Mouse (Mus musculus): ENCODE results near the gene Zfp446.
A peak's percentile ranks its signal among the peaks of the same experiment; 100 is the strongest.

Gene Zfp446

DNA sequence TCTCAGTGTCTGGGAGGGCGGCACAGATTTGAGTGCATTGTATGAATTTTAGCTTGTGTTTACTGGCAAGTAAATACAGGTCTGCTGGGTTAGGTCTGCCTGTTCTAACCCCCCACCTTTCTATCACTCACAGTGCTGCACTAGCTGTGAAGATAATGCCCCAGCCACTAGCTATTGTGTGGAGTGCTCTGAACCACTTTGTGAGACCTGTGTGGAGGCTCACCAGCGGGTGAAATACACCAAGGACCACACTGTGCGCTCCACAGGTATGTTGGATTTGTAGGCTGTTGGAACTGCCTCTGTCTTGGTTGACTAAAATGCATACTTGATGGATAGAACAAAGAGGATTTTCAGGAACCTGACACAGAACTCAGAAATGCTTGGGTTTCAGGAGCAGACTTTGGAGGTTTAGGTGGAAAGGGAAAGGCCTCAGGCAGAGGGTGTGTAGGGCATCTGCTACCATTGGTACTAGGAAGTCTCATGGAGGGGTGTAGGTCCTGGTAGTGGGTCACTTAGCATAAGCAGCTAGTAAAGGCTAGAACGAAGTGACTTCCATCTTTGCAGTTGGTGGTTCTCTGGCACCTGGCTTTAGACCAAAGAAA, 48.0 kb downstream of the Zfp446 start:
- no peak for DNase-seq

GRCm38 (mm10) chr7:13028986-13029385, 51.3 kb downstream of the Zfp446 start:
- no peak for DNase-seq

- DNase-seq, result peak; percentile 32
Observed at GRCm38 (mm10) chr7:13031069-13031468, 53.4 kb downstream of the Zfp446 start.

GRCm38 (mm10) chr7:13031983-13032382, 54.3 kb downstream of the Zfp446 start:
- DNase-seq, result no peak

DNA sequence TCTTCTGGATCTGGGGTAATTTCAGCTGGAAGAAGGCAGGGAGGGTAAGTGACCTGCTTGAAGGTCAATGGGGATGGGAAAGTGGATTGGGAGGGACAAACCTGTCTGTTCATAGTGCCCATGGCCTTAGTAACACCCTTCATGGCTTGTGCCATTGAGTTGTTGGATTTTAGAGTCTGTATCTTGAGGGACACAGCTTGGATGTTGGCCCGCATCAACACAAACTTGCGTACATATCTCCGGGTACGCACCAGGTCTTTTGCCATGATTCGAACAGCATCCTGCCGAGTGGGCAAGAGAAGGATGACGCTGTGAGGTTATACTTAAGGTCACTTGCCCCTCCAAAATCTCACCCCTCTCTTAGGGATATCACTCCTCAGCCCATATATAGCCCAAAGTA, 54.9 kb downstream of the Zfp446 start:
- no peak for DNase-seq

DNA sequence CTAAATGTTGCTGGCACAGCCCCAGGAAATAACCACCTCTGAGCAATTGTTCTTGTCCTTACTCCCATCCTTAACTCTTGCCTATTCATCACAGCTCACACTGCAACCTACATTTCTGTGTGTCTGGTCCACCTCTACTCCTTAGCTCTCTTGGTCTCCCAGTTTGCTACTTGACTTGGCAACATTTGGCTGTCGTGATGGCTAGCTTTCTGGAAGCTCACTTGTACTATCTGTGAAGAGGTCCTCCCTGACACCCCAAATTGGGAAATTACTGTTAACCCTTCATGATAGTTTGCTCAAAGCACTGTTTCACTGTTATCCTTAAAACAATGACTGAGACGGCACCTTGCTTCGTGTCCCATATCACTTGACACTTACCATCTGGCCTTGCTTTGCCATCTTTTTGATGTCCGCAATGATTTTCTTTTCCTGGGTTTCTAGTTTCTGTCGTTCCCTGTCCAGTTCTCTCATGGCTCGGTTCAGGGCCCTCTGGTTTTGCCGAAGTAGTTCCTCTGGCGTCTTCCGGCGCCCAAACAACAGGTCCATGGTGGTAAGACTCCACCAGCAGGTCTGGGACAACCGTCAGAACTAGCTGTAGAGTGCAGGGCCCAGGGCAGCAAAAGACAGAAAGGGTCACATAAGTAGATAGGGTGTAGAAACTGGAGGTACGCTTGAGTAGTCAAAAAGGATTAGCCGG, 56.0 kb downstream of the Zfp446 start:
- DNase-seq, result no peak

- peak; percentile 98 for DNase-seq
Observed at GRCm38 (mm10) chr7:13034148-13034977, 56.7 kb downstream of the Zfp446 start, which contains the start of gene Chmp2a. TSS of gene Chmp2a (minus strand) at chr7:13034807.
